Mouse (Mus musculus) lung, adult 2 months (tissue): ENCODE results near the gene Lipa.

ENCODE experiments used
- CTCF ChIP-seq: fragments of 200-500 bp; IDR thresholded peaks from 2 replicates; pipeline ENCODE4 v1.5.1; 2011; ENCODE audit warnings: mild to moderate bottlenecking, low read length, control low read depth; ENCODE audit not compliant: insufficient read depth
- POLR2A ChIP-seq: fragments of 200-500 bp; IDR thresholded peaks from 2 replicates; pipeline ENCODE4 v1.6.1; 2011; ENCODE audit warnings: low read depth, mild to moderate bottlenecking, control low read depth, low read length, borderline replicate concordance; ENCODE audit errors: extremely low read depth

DNA sequence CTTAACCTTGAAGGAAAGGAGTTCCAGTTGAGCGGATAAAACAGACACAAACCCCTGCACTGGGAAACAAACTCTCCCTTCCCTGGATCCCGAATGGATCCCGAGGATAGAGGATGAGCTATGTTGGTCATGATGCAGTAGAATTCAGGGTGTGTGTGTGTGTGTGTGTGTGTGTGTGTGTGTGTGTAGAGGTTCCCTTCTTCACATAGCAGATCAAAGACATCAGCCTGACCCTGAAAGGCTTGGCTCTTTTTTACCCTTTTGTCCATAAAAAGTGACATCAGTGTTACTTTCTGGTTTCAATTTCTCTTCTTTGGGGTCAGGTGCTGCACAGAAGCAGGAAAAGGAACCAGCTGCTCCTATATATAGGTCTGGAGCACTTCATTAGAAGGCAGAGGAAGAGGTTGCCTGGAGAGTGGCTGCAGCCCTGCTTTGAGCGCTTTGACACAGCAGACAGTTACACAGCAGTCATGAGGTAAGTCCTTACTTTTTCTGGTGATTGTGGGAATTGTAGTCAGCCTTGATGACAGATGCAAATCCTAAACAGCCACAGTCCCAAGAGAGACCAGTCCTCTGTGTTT lies 42.7 kb upstream of the Lipa start:
- TF ChIP-seq CTCF (no peak), POLR2A (no peak)
